ENCODE assay signal across 17 mouse cellular contexts in genomic region chr11:26814601-26815000, GRCm38 (mm10).
"Had no signal": no experiment of that assay in that cellular context is flagged by ENCODE, and none has a peak within 500 bp of the region (broad histone marks: within the 10 kb centered on the region; RNA-seq: fewer than 3 reads in every experiment).

No protein-coding gene starts in this region.

- H3K4me1 ChIP-seq: limb, embryonic 10.5 days; limb, embryonic 13.5 days; liver, embryonic 12.5 days; liver, embryonic 15.5 days; lung, embryonic 15.5 days; megakaryocyte, embryonic 14.5 days had no signal

- H3K4me3 ChIP-seq: limb, embryonic 10.5 days; limb, embryonic 13.5 days; liver, embryonic 12.5 days; liver, embryonic 15.5 days; lung, embryonic 15.5 days; megakaryocyte, embryonic 14.5 days had no signal

- ATAC-seq: intestine, embryonic 16.5 days; liver, embryonic 12.5 days had no signal

- H3K9me3 ChIP-seq: limb, embryonic 10.5 days; limb, embryonic 13.5 days; liver, embryonic 12.5 days; liver, embryonic 15.5 days; lung, embryonic 15.5 days; megakaryocyte, embryonic 14.5 days had no signal

- H3K27ac ChIP-seq: limb, embryonic 10.5 days; limb, embryonic 13.5 days; liver, embryonic 12.5 days; liver, embryonic 15.5 days; lung, embryonic 15.5 days had no signal

- H3K9ac ChIP-seq: limb, embryonic 13.5 days; liver, embryonic 12.5 days; liver, embryonic 15.5 days; lung, embryonic 15.5 days had no signal

- H3K4me2 ChIP-seq: limb, embryonic 13.5 days; liver, embryonic 12.5 days; liver, embryonic 15.5 days; lung, embryonic 15.5 days had no signal

- DNase-seq: kidney, adult 18-20 months; kidney, adult 9 months; kidney, postnatal 14 days; kidney, postnatal 4 days; liver; lung, adult 18-20 months; lung, postnatal 10 days; lung, postnatal 36 days; thymus, adult 18-20 months; thymus, postnatal 36 days had no signal

- H3K27me3 ChIP-seq: limb, embryonic 13.5 days; liver, embryonic 12.5 days; liver, embryonic 15.5 days; lung, embryonic 15.5 days; megakaryocyte, embryonic 14.5 days had no signal

- H3K36me3 ChIP-seq: limb, embryonic 10.5 days; limb, embryonic 13.5 days; liver, embryonic 12.5 days; liver, embryonic 15.5 days; lung, embryonic 15.5 days had no signal
